Mouse (Mus musculus) granulocyte monocyte progenitor cell, adult 5-6 weeks (primary cell): ENCODE data around the gene Card19. TPM values are rescaled to one million over a fixed set of nuclear protein-coding genes. Genes with fewer than 3 reads are reported as not detected.
A peak's percentile ranks its signal among the peaks of the same experiment; 100 is the strongest.

Experiments used
- ATAC-seq: replicated peaks from 2 replicates; pipeline ENCODE4 v1.8.0; 2016; ENCODE audit warnings: mild to moderate bottlenecking, moderate TSS enrichment, inconsistent platforms; ENCODE audit not compliant: poor library complexity, severe bottlenecking
- total RNA-seq, 2 experiments: library from RNA; stranded (forward) in 1 of 2; stranded (reverse) in 1 of 2; fragments of 200-712, 200-1000 nt in 1 of 2; fragments of >200 nt in 1 of 2; fragmentation: Nextera tagmentation in 1 of 2; gene quantifications; 2 replicates each; pipeline ENCODE4 v1.2.3; 2014 to 2017

Gene Card19
- total RNA-seq, 2 experiments from 2014 or later, result 22.4 to 24.3 TPM

DNA sequence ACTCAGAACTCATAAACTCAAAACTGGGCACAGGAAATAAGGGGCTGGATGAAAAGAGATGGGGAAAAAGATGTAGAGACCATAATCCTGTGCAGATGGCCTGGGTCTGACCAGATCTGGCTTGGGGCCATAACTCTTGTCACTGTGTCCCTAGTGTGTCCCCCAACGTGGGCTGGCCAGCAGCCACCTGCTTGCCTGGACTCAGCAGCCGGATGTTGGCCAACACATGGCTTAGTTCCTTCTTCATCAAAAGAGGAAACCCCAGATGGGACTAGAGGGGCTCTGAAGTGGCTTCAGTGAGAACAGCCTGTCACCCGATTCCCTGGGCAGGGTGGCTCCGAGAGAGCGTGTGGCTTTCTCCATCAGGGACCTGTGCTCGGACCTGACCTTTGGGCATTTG lies 19.1 kb downstream of the Card19 start:
- ATAC-seq, result peak; percentile 75

DNA sequence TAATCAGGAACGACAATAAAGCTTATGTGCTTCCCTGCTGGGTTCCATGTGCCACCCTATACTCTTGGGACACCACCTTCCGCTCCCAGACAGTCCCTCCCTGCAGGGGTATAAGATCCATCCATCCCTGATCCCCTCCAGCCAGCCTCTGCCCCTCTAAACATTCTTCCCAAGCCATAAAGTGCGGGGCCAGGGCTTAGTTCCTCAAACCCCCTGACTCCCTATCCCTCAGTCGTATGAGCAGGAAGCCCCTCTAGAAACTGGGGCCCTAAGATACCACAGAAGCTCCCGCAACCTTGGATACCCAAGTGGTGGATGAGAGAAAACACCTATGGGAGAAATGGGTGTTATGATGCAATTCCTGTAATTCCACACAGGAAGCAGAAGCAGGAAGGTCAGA lies 19.6 kb downstream of the Card19 start:
- ATAC-seq, result peak; percentile 6

DNA sequence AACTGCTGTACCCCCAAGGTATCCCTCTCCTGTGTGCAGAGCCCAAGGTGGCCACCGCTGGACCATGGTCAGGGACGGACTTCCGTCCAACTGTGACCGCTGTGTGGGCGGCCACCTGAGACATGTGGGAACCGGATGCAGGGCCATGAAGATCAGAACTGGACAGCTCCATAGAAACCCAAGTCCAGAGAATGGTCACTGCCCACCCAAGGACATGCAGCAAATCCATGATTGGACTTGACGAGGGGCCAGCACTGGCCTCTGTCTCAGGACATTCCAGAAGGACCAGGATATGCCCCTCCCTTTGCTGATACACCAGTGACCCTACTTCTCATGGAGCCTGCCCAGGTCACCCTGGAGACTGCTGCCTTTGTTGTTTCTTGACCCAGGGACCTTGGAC lies 20.2 kb downstream of the Card19 start:
- no peak for ATAC-seq

GRCm38 (mm10) chr13:49194811-49195210 lies 21.0 kb downstream of the Card19 start:
- no peak for ATAC-seq

- ATAC-seq, result no peak
Measured at GRCm38 (mm10) chr13:49193650-49194049, 22.2 kb downstream of the Card19 start.

GRCm38 (mm10) chr13:49192156-49192855 lies 23.5 kb downstream of the Card19 start:
- no peak for ATAC-seq

DNA sequence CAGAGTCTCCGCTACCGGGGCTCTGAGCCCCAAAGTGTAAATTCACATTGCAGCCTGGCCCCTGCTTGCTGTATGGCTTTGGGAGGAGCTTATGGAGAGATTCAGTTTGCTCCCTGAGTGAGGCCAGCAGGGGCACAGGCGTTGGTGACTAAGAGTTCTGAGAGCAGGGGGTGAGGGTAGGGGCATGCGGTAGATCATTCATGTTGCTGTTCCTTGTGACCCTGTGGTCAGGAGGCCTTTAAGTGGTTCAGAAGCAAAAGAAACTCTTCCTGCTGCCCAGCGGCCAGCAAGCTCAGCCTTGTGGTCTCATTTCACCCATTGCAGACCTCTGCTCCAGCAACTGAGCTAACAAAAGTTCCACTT lies 24.2 kb downstream of the Card19 start:
- peak; percentile 35 for ATAC-seq

- ATAC-seq, result no peak
Measured at GRCm38 (mm10) chr13:49190876-49191672, 24.8 kb downstream of the Card19 start.

- ATAC-seq, result no peak
Measured at GRCm38 (mm10) chr13:49189970-49190870, 25.6 kb downstream of the Card19 start.

DNA sequence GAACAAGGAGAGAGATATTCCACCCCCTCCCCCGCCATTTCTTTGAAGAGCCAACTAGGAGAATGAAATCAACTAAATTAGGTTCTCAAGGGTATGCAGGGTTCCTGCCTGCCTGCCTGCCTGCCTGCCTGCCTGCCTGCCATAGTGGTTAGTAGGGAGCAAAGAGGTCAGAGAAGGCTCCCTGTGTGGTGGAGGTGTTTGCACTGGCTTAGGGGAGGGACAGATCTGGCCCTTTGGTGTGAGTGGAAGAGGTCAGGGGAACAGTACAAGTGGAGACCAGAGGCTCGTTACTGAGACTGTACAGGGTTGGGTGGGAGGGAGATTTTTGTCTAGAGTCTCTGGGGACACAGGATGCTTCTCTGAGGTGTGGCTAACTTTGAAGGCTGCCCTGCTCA lies 26.9 kb downstream of the Card19 start:
- ATAC-seq, result no peak

GRCm38 (mm10) chr13:49188219-49188965 lies 27.4 kb downstream of the Card19 start:
- no peak for ATAC-seq

DNA sequence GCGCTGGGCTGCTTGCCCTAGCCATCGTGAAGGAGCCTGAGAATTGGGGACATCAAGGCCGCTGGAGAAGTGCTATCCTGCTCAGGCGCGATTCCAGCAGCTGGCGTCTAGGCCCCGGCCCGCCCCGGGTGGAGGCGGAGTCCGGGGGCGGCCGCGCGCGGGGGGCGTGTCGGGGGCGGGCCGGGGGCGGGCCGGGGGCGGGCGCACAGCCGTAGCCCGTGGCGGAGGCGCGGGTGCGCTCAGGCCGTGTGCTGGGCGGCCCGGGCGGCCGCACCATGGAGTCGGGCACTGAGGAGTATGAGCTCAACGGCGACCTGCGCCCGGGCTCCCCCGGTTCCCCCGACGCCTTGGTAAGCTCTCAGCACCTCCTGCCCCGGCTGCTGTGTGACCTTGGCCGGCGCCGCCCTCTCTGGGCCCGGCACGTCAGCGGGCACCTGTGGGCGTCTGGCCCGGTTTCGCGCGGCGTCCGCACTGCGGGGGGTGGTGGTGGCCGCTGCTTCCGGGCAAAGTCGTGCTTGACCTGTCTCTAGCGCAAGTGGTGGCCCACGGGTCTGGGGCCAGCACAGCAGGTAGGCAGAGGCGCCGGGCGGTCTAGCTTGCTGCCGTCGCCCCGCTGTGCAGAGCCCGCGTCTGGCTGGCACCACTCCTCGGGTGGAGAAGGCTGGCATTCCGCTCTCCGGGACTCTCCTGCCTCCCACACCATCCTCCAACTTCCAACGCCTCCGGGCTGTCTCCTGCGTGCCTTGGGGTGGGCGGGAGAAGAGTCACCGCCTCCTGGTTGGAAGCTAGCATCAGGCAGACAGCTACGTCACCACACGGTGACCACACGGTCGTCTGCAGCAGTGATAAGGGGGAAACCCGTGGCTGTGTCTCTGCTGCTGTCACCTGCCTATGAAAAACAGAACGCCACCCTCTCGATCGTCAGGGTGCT lies 28.3 kb downstream of the Card19 start, which contains the start of gene Ninj1:
Gene Ninj1, plus strand, starts transcription at position 198 of the 931 bp plus-strand sequence.
- peak; percentile 79 for ATAC-seq

- 0 out of 2 replicates have a peak, but pooled peaks have one; percentile 7 for ATAC-seq
Measured at GRCm38 (mm10) chr13:49186798-49187287, 29.0 kb downstream of the Card19 start.

- ATAC-seq, result no peak
Measured at GRCm38 (mm10) chr13:49183646-49184045, 32.2 kb downstream of the Card19 start.

DNA sequence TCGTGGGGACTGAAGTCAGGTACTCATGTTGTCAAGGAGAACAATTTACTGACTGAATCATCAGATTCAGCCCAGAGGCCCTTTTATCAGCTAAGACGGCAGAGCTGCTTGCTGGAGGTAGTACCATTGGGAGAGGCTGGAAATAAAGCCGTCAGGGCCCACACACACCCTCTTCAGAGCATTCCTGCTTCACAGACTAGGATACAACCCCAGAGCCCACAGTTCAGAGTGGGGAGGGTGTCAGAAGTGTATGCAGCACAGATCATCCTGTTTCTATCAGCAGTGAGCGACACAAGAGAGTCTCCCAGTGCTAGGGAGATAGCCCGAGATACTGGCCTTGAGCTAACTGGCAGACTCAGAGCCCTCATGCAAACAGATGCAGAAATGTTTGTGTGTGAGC lies 32.7 kb downstream of the Card19 start:
- no peak for ATAC-seq

GRCm38 (mm10) chr13:49181411-49181984 lies 34.3 kb downstream of the Card19 start:
- ATAC-seq, result no peak

GRCm38 (mm10) chr13:49180691-49181090 lies 35.1 kb downstream of the Card19 start:
- ATAC-seq, result no peak

DNA sequence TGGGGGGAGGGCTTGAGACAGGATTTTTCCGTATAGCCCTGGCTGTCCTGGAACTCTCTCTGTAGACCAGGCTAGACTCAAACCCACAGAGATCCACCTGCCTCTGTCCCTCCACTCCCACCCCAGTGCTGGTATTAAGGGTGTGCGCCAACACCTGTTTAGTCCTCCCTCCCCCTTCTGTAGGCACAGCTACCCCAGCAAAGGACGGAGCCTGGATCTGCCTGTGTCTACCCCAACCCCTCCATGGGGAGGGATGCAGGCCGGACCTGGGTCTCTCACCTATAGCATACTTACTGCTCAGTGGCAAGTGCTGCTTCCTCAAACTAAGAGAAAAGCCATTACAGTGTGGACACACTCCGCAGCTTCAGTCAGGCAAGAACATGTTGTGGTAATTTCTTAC lies 35.6 kb downstream of the Card19 start:
- ATAC-seq, result no peak
